Mouse (Mus musculus) liver, embryonic 14 days (tissue): ENCODE data around the gene Hcrtr1. TPM values are rescaled to one million over a fixed set of nuclear protein-coding genes. Genes with fewer than 3 reads are reported as not detected.

ENCODE experiments used
- polyA plus RNA-seq: library from polyadenylated mRNA; depleted of rRNA; stranded (reverse); fragments of >200 nt; gene quantifications from 2 replicates; pipeline ENCODE4 v1.2.3, GENCODE M21; 2012; rRNA removed

Gene Hcrtr1
- polyA plus RNA-seq: 0.02 TPM in 1 of 2 replicates, not detected in the other

GRCm38 (mm10) chr4:130139214-130139492 is at the start of gene Hcrtr1:
Gene Hcrtr1, minus strand, starts transcription at chr4:130139359.

GRCm38 (mm10) chr4:130175072-130175711 is 36.0 kb upstream of the Hcrtr1 start, which contains the start of gene Tinagl1:
Gene Tinagl1, minus strand, starts transcription at chr4:130175122.

GRCm38 (mm10) chr4:130102111-130102651 is 37.0 kb downstream of the Hcrtr1 start, which contains the start of gene Pef1:
Gene Pef1, plus strand, starts transcription at chr4:130102558.

Other genes with a start within 250 kb of the Hcrtr1 start
- 0.01 TPM in 1 of 2 replicates, not detected in the other for gene Spocd1, start 210.1 kb downstream of the Hcrtr1 start, polyA plus RNA-seq
- 0.16 and 0.66 TPM in 2 replicates for gene Adgrb2, start 154.5 kb downstream of the Hcrtr1 start, polyA plus RNA-seq
- 1.8 and 4.6 TPM in 2 replicates for gene Col16a1, start 91.5 kb downstream of the Hcrtr1 start, polyA plus RNA-seq
- gene Pef1, start 36.8 kb downstream of the Hcrtr1 start, polyA plus RNA-seq: 20.9 and 25.4 TPM in 2 replicates
- 21.6 and 23.1 TPM in 2 replicates for gene Tinagl1, start 35.8 kb upstream of the Hcrtr1 start, polyA plus RNA-seq
- gene Gm853, start 83.0 kb upstream of the Hcrtr1 start, polyA plus RNA-seq: not detected in 2 replicates
- 0.29 and 0.81 TPM in 2 replicates for gene Serinc2, start 139.8 kb upstream of the Hcrtr1 start, polyA plus RNA-seq
- gene Fabp3, start 169.2 kb upstream of the Hcrtr1 start, polyA plus RNA-seq: 0.29 and 1.3 TPM in 2 replicates
- gene Gm10570, start 169.3 kb upstream of the Hcrtr1 start, polyA plus RNA-seq: not detected in 2 replicates
- gene Zcchc17, start 220.6 kb upstream of the Hcrtr1 start, polyA plus RNA-seq: 20.1 and 21.8 TPM in 2 replicates
- gene Snrnp40, start 220.8 kb upstream of the Hcrtr1 start, polyA plus RNA-seq: 47.5 and 53.9 TPM in 2 replicates